Mouse (Mus musculus) cerebellum, postnatal 14 days (tissue): Measurements from ENCODE around the gene Ahdc1.

Experiments used
- DNase-seq, 2 experiments: peaks; one replicate each; pipeline ENCODE4 v3.0.0; 2021; ENCODE audit warnings: mixed read lengths in 2 of 2

The Ahdc1 gene

GRCm38 (mm10) chr4:133040241-133040904 lies 29.3 kb downstream of the Ahdc1 start:
- DNase-seq: peak in 1 of 2 experiments; percentile 24

- DNase-seq: no peak
Observed at GRCm38 (mm10) chr4:133042244-133042643, 31.2 kb downstream of the Ahdc1 start.

- peak; percentile 69 to 72 for DNase-seq
Observed at GRCm38 (mm10) chr4:133042651-133043635, 31.9 kb downstream of the Ahdc1 start.

GRCm38 (mm10) chr4:133043798-133044646 lies 33.0 kb downstream of the Ahdc1 start:
- DNase-seq: peak; percentile 69 to 72

- DNase-seq: no peak
Observed at GRCm38 (mm10) chr4:133044647-133045094, 33.6 kb downstream of the Ahdc1 start.

- DNase-seq: no peak
Observed at GRCm38 (mm10) chr4:133045771-133046474, 34.9 kb downstream of the Ahdc1 start.

GRCm38 (mm10) chr4:133046691-133047352 lies 35.8 kb downstream of the Ahdc1 start:
- DNase-seq: peak in 1 of 2 experiments; percentile 37

GRCm38 (mm10) chr4:133047353-133048105 lies 36.5 kb downstream of the Ahdc1 start:
- no peak for DNase-seq

- peak; percentile 81 to 85 for DNase-seq
Observed at GRCm38 (mm10) chr4:133049071-133049920, 38.2 kb downstream of the Ahdc1 start.

- no peak for DNase-seq
Observed at GRCm38 (mm10) chr4:133050196-133050836, 39.3 kb downstream of the Ahdc1 start.

GRCm38 (mm10) chr4:133050837-133051549 lies 39.9 kb downstream of the Ahdc1 start:
- DNase-seq: no peak

GRCm38 (mm10) chr4:133051550-133051865 lies 40.4 kb downstream of the Ahdc1 start:
- no peak for DNase-seq

GRCm38 (mm10) chr4:133052029-133052745 lies 41.1 kb downstream of the Ahdc1 start:
- DNase-seq: no peak

- no peak for DNase-seq
Observed at GRCm38 (mm10) chr4:133052995-133053572, 42.0 kb downstream of the Ahdc1 start.

GRCm38 (mm10) chr4:133054530-133054929 lies 43.5 kb downstream of the Ahdc1 start:
- no peak for DNase-seq

GRCm38 (mm10) chr4:133055163-133055951 lies 44.3 kb downstream of the Ahdc1 start:
- DNase-seq: no peak
